Mouse (Mus musculus): Measurements from ENCODE around the gene 1810046K07Rik. TPM values are rescaled to one million over a fixed set of nuclear protein-coding genes. Genes with fewer than 3 reads are reported as not detected.
A peak's percentile ranks its signal among the peaks of the same experiment; 100 is the strongest.

The 1810046K07Rik gene
- polyA plus RNA-seq, 1 experiment from 2014 or later: not detected

DNA sequence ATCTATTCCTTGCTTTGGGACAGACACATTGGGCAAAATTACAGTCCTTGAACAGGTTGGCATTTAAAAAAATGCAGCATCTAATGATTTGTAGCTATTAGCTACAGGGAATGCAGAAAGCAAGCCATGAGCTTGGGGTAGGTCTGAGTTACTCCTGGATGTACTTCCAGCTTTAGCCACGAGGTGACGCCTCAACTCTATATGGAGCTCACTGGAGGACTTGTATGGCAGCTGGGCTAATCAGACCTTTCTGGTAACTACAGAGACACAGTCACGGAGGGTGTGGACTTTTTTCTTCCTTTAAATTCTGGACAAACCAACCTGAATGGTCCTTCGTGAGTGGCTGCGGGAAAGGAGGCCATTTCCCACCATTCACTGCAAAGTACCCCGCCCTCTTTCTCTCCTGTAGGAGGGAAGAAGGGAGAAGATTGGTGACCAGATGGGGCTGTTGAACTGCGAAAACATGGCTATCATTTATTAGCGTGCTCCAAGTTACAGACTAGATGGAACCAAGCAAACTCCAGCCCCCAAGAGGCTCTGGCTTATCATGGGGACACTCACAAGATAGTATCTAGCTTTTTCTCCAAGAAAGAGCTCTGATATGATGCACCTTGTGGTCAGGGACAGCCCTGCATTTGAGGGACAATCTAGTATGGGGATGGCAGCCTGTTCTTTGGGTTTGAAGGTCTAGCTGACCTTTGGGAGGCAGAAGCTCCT is 6.7 kb upstream of the 1810046K07Rik start:
- H3K4me1 ChIP-seq (ENCODE audit: control insufficient read depth, insufficient read depth, low read length): no peaks in the 10 kb centered on the region
- ATAC-seq (replicated peaks; ENCODE audit: insufficient number of reproducible peaks, low FRiP score, low TSS enrichment, low read depth): no peak; the same call in 1 of the 2 replicates
- no peak overlapping the region for H3K4me3 ChIP-seq (ENCODE audit: low read depth, low read length)
- peak; percentile 88 for DNase-seq (ENCODE audit: low spot score)
- no peak overlapping the region for H3K9ac ChIP-seq (replicated peaks; ENCODE audit: low read length)
- no peak overlapping the region for H3K4me2 ChIP-seq (ENCODE audit: low read depth, low read length)
- H3K27ac ChIP-seq (replicated peaks; ENCODE audit: low read depth, low read length): no peak overlapping the region
- H3K9me3 ChIP-seq (replicated peaks; ENCODE audit: control insufficient read depth, low read length): no peaks in the 10 kb centered on the region
- no peaks in the 10 kb centered on the region for H3K27me3 ChIP-seq (ENCODE audit: control insufficient read depth, insufficient read depth, low read length)
- no peaks in the 10 kb centered on the region for H3K36me3 ChIP-seq (replicated peaks; ENCODE audit: control insufficient read depth, insufficient read depth, low read depth, low read length)
- WGBS: 27% methylated on average over 8 of the region's 8 CpGs

DNA sequence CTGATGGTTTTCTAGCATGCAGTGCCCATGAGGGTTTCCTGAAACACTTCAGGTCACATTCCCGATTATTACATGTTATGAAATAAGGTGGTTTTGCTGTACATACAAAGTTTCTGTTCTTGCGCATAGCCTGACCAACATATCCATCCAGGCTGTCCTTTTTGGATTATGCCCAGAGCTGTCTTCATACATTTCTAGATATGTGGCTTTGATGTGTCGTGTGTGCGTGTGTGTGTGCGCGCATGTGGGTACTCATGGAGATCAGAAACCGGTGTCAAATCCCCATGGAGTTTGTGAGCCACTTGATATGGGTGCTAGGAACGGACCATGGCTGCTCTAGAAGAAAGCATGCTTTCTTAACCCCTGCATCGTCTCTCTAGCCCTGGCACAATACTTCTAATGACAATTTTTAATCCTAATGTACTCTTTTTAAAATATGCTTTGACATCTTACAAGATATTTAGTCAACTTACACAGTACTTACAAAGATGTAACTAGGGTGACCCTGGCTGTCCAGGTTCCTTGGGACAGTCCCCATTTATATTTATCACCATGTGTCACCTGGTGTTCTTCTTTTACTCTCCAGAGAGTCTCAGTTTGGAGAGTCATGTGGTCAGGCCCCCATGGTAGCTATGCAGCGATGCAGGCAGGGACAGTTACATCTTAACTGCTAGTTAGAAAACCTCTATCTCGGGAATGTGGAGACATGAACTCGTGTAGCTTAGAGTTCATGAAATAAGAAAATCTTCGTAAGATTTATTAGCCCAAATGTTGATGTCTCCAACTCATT is 2.9 kb upstream of the 1810046K07Rik start:
- ATAC-seq (replicated peaks; ENCODE audit: insufficient number of reproducible peaks, low FRiP score, low TSS enrichment, low read depth): no peak
- 88% methylated on average over 13 of the region's 13 CpGs for WGBS

DNA sequence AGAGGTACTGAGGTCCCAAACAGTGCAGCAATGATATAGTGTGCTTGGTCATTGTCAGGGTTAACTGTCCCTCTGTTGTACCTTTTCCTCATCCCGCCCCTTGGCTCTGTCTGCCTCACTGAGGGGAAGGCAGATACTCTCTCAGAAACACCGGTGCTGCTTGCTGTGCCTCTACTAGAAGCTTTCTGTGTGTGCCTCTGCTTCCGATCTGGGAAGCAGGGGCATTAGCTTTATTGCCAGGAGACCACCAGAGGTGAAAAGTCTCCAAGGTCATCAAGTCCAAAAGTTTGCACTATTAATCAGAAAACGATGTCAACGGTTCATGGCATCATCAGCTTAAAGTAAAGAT is 1.2 kb downstream of the 1810046K07Rik start:
- no peak overlapping the region for H3K9ac ChIP-seq (replicated peaks; ENCODE audit: low read length)
- WGBS: 88% methylated on average over 5 of the region's 5 CpGs
- no peaks in the 10 kb centered on the region for H3K4me1 ChIP-seq (ENCODE audit: control insufficient read depth, insufficient read depth, low read length)
- H3K36me3 ChIP-seq (replicated peaks; ENCODE audit: control insufficient read depth, insufficient read depth, low read depth, low read length): no peaks in the 10 kb centered on the region
- ATAC-seq (replicated peaks; ENCODE audit: insufficient number of reproducible peaks, low FRiP score, low TSS enrichment, low read depth) (no peak), DNase-seq (ENCODE audit: low spot score) (no peak)
- H3K4me2 ChIP-seq (ENCODE audit: low read depth, low read length): no peak overlapping the region
- no peak overlapping the region for H3K4me3 ChIP-seq (ENCODE audit: low read depth, low read length)
- H3K9me3 ChIP-seq (replicated peaks; ENCODE audit: control insufficient read depth, low read length): no peaks in the 10 kb centered on the region
- no peak overlapping the region for H3K27ac ChIP-seq (replicated peaks; ENCODE audit: low read depth, low read length)
- no peaks in the 10 kb centered on the region for H3K27me3 ChIP-seq (ENCODE audit: control insufficient read depth, insufficient read depth, low read length)

More for the DNA sequence above, 2.9 kb upstream of the 1810046K07Rik start:
- Histone ChIP-seq H3K36me3 (replicated peaks; ENCODE audit: control insufficient read depth, insufficient read depth, low read depth, low read length) (no peaks in the 10 kb centered on the region), H3K9ac (replicated peaks; ENCODE audit: low read length) (no peak overlapping the region), H3K4me1 (ENCODE audit: control insufficient read depth, insufficient read depth, low read length) (no peaks in the 10 kb centered on the region), H3K27ac (replicated peaks; ENCODE audit: low read depth, low read length) (no peak overlapping the region), H3K9me3 (replicated peaks; ENCODE audit: control insufficient read depth, low read length) (no peaks in the 10 kb centered on the region), H3K4me3 (ENCODE audit: low read depth, low read length) (no peak overlapping the region), H3K27me3 (ENCODE audit: control insufficient read depth, insufficient read depth, low read length) (no peaks in the 10 kb centered on the region), H3K4me2 (ENCODE audit: low read depth, low read length) (no peak overlapping the region)
- DNase-seq (ENCODE audit: low spot score): no peak

DNA sequence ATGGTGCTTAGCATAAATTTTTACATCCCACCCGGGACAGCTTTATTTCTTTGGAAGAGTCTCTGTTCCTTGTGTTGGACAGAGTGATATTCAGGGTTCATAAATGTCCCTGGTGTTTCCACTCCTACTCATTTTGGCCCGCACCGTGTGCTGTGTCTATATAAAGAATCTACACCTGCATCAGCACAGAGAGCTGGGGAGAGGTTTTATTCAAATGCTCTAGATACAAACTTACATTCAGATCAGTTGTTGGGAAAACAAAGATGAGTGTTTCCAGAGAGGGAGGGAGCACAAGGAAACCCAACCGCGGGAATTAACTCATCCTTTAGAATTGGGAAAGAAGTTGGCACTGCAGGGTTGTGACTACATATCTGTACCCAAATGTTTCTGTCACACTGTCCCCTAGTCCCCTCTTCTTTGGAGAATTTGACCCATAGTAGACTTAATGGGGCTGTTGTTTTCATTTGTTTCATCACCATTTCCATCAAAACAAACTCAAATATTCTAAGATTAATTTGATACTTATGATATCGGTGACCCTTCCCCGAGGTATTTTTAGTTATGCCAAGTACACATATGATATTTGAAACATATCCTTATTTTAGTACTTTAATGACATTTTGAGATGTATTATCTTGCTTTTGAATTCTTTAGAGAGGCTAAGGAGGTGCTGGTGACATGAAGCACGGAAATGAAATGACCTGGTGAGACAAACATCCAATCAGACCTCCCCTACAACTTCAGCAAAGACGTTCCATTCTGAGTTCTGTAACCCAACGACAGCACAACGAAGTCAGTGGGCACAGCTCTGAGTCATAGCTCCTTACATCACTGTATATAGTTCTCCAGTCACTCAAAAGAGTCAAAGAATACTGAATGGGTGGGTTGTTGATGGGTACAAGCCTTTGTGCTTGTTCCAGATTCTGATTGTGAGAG is 1.8 kb downstream of the 1810046K07Rik start:
- 87% methylated on average over 11 of the region's 11 CpGs for WGBS
- no peak overlapping the region for H3K27ac ChIP-seq (replicated peaks; ENCODE audit: low read depth, low read length)
- no peaks in the 10 kb centered on the region for H3K36me3 ChIP-seq (replicated peaks; ENCODE audit: control insufficient read depth, insufficient read depth, low read depth, low read length)
- DNase-seq (ENCODE audit: low spot score): no peak
- no peak overlapping the region for H3K4me2 ChIP-seq (ENCODE audit: low read depth, low read length)
- no peaks in the 10 kb centered on the region for H3K4me1 ChIP-seq (ENCODE audit: control insufficient read depth, insufficient read depth, low read length)
- H3K9me3 ChIP-seq (replicated peaks; ENCODE audit: control insufficient read depth, low read length): no peaks in the 10 kb centered on the region
- ATAC-seq (replicated peaks; ENCODE audit: insufficient number of reproducible peaks, low FRiP score, low TSS enrichment, low read depth): no peak
- H3K4me3 ChIP-seq (ENCODE audit: low read depth, low read length): no peak overlapping the region
- no peak overlapping the region for H3K9ac ChIP-seq (replicated peaks; ENCODE audit: low read length)
- no peaks in the 10 kb centered on the region for H3K27me3 ChIP-seq (ENCODE audit: control insufficient read depth, insufficient read depth, low read length)

DNA sequence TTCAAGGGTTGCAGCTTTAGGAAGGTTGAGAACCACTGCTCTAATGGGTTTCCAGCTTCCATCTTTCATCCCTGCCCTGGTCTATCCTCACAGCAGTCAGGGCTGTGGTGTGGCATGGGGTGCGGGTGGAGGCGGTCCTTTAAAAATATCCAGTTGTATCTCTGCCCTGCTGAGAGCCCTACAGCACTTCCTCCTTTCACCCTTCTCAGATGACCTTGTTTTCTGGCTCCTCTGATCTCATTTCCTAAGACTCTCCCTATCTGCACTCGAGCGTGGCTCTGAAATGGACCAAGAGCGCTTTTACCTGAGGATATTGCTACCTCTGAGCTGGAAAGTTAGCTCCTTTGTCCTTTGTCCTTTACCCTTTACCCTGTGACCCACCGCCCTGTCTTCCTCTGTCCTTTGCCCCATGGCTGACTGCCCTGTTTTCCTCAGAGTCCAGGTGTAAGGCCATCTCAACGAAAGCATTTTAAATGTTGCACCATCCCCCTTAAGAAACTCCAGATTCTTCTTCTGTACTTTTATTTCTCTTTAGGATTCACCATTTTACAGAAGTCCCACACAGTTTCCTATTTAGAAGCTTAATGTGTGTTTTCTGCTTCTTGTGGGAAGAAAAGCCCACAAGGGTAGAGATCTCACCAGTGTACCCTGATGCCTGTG is 4.2 kb downstream of the 1810046K07Rik start:
- H3K4me1 ChIP-seq (ENCODE audit: control insufficient read depth, insufficient read depth, low read length): no peaks in the 10 kb centered on the region
- no peaks in the 10 kb centered on the region for H3K27me3 ChIP-seq (ENCODE audit: control insufficient read depth, insufficient read depth, low read length)
- H3K4me2 ChIP-seq (ENCODE audit: low read depth, low read length): no peak overlapping the region
- no peak overlapping the region for H3K4me3 ChIP-seq (ENCODE audit: low read depth, low read length)
- no peaks in the 10 kb centered on the region for H3K9me3 ChIP-seq (replicated peaks; ENCODE audit: control insufficient read depth, low read length)
- H3K9ac ChIP-seq (replicated peaks; ENCODE audit: low read length): no peak overlapping the region
- no peak overlapping the region for H3K27ac ChIP-seq (replicated peaks; ENCODE audit: low read depth, low read length)
- no peaks in the 10 kb centered on the region for H3K36me3 ChIP-seq (replicated peaks; ENCODE audit: control insufficient read depth, insufficient read depth, low read depth, low read length)
- WGBS: 77% methylated on average over 7 of the region's 7 CpGs
- DNase-seq (ENCODE audit: low spot score) (no peak), ATAC-seq (replicated peaks; ENCODE audit: insufficient number of reproducible peaks, low FRiP score, low TSS enrichment, low read depth) (no peak)

DNA sequence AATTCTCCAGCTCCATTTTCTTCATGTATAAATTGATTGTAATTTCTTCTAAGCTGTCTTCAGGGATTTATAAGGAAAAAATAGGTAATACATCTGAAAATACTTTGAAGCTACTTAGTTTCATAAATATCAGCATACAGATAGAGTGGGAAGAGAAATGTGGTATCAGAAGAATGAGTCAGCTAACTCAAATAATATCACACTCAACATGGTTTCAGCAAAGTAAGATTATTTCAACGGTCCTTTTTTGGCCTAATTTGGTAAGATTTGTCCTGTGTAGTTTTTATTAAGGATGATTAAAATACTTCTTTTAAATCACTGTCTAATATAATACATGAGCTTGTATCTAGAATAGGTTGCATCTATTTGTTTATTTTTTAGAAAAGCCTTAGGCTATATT is 8.6 kb downstream of the 1810046K07Rik start:
- no peak overlapping the region for H3K4me2 ChIP-seq (ENCODE audit: low read depth, low read length)
- no peaks in the 10 kb centered on the region for H3K4me1 ChIP-seq (ENCODE audit: control insufficient read depth, insufficient read depth, low read length)
- no peaks in the 10 kb centered on the region for H3K9me3 ChIP-seq (replicated peaks; ENCODE audit: control insufficient read depth, low read length)
- no peak for DNase-seq (ENCODE audit: low spot score)
- H3K27ac ChIP-seq (replicated peaks; ENCODE audit: low read depth, low read length): no peak overlapping the region
- no peak for ATAC-seq (replicated peaks; ENCODE audit: insufficient number of reproducible peaks, low FRiP score, low TSS enrichment, low read depth)
- H3K4me3 ChIP-seq (ENCODE audit: low read depth, low read length): no peak overlapping the region
- H3K27me3 ChIP-seq (ENCODE audit: control insufficient read depth, insufficient read depth, low read length): no peaks in the 10 kb centered on the region
- H3K9ac ChIP-seq (replicated peaks; ENCODE audit: low read length): no peak overlapping the region
- H3K36me3 ChIP-seq (replicated peaks; ENCODE audit: control insufficient read depth, insufficient read depth, low read depth, low read length): no peaks in the 10 kb centered on the region
- 87% methylated on average over 1 of the region's 1 CpGs for WGBS

DNA sequence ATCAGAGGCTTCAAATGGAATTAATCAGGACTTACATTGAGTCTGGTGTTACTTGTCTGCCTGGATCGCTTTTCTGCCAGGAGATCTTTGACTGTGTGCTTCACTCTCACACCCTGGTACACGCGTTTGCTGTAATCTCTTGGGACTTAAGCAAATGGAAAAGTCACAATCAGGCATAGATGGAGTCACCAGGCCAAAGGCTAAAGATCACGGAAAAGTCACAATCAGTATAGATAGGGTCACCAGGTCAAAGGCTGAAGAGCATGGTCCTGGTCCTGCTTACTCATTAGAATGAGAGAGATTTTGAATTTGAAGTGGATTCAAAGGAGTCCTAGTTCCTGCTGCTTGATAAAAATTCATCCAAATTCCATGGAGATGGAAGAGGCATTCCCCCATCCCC is 10.5 kb downstream of the 1810046K07Rik start:
- no peak overlapping the region for H3K4me2 ChIP-seq (ENCODE audit: low read depth, low read length)
- no peaks in the 10 kb centered on the region for H3K9me3 ChIP-seq (replicated peaks; ENCODE audit: control insufficient read depth, low read length)
- no peak overlapping the region for H3K9ac ChIP-seq (replicated peaks; ENCODE audit: low read length)
- WGBS: 68% methylated on average over 4 of the region's 4 CpGs
- H3K4me1 ChIP-seq (ENCODE audit: control insufficient read depth, insufficient read depth, low read length): no peaks in the 10 kb centered on the region
- no peaks in the 10 kb centered on the region for H3K36me3 ChIP-seq (replicated peaks; ENCODE audit: control insufficient read depth, insufficient read depth, low read depth, low read length)
- no peaks in the 10 kb centered on the region for H3K27me3 ChIP-seq (ENCODE audit: control insufficient read depth, insufficient read depth, low read length)
- H3K27ac ChIP-seq (replicated peaks; ENCODE audit: low read depth, low read length): no peak overlapping the region
- DNase-seq (ENCODE audit: low spot score) (no peak), ATAC-seq (replicated peaks; ENCODE audit: insufficient number of reproducible peaks, low FRiP score, low TSS enrichment, low read depth) (no peak)
- no peak overlapping the region for H3K4me3 ChIP-seq (ENCODE audit: low read depth, low read length)
